Mouse (Mus musculus): ENCODE data around the gene Stox2.

DNA sequence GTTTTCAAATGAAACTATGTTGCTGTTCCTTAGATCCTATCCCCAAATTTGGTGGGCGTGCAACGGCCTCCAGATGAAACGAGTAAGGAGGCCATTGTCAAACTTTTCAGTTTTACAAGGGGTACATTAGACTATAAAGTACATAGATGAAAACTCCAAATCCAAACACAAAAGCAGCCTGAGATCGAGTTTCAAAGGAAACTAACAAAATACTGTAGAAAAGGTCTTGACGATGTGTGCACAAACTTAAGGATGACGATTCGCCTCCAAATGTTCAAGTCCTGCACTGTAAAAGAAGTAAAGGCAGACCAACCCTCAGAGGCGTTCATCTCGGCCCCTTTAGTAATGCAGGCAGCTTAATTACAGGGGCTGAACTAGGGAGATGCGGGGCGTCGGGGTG lies 34.8 kb downstream of the Stox2 start:
- TF ChIP-seq USF2 (IDR thresholded peaks at IDR 0.05; ENCODE audit: borderline replicate concordance in 1 of 2, insufficient read depth in 1 of 2, low read depth in 1 of 2, low read length in 2 of 2) (no peak), ZNF384 (IDR thresholded peaks at IDR 0.05; ENCODE audit: low read depth, low read length) (no peak), E2F4 (IDR thresholded peaks at IDR 0.05; ENCODE audit: borderline replicate concordance, low read depth, low read length) (no peak), SMC3 (IDR thresholded peaks at IDR 0.05; ENCODE audit: low read depth, low read length) (no peak), CTCF (IDR thresholded peaks at IDR 0.05 in 2 of 3, conservative IDR thresholded peaks at IDR 0.05 in 1 of 3; ENCODE audit: control insufficient read depth in 1 of 3, insufficient read depth in 1 of 3, low read depth in 2 of 3, low read length in 3 of 3, poor library complexity in 1 of 3, severe bottlenecking in 1 of 3) (no peak), GATA1 (IDR thresholded peaks at IDR 0.05; ENCODE audit: low read depth, low read length) (no peak)

All from MEL (cell line).